Mouse (Mus musculus) olfactory bulb, adult 2 months (tissue): ENCODE measurements around the gene Dgat2.

Experiments
- CTCF ChIP-seq: fragments of 200-500 bp; IDR thresholded peaks from 2 replicates; pipeline ENCODE4 v1.5.1; 2012; ENCODE audit warnings: low read depth, mild to moderate bottlenecking, low read length, moderate library complexity; ENCODE audit not compliant: insufficient read depth
- POLR2A ChIP-seq: fragments of 200-500 bp; IDR thresholded peaks from 2 replicates; pipeline ENCODE4 v1.6.1; 2012; ENCODE audit warnings: mild to moderate bottlenecking, low read depth, low read length, moderate library complexity; ENCODE audit not compliant: insufficient read depth

GRCm38 (mm10) chr7:99152756-99153155 is 29.8 kb downstream of the Dgat2 start:
- TF ChIP-seq POLR2A (no peak), CTCF (no peak)
